Mouse (Mus musculus): Measurements from ENCODE around the gene Bex3. TPM values are rescaled to one million over a fixed set of nuclear protein-coding genes. Genes with fewer than 3 reads are reported as not detected.

Bex3 gene
- polyA plus RNA-seq, 1 experiment from 2014 or later = 402 TPM

Other genes with a start within 250 kb of the Bex3 start
- 26.7 and 32.3 TPM in 2 replicates for gene Arxes1, start 236.9 kb upstream of the Bex3 start, polyA plus RNA-seq (2015; fragmentation: Nextera tagmentation; extraction: Ambion mirVana)
- gene Bex2, start 202.0 kb upstream of the Bex3 start, polyA plus RNA-seq (2015; fragmentation: Nextera tagmentation; extraction: Ambion mirVana) = 121 and 127 TPM in 2 replicates
- gene Nxf3, start 185.0 kb upstream of the Bex3 start, polyA plus RNA-seq (2015; fragmentation: Nextera tagmentation; extraction: Ambion mirVana) = 0.39 TPM in 1 of 2 replicates, not detected in the other
- 230 and 263 TPM in 2 replicates for gene Bex4, start 131.3 kb upstream of the Bex3 start, polyA plus RNA-seq (2015; fragmentation: Nextera tagmentation; extraction: Ambion mirVana)
- gene Tceal8, start 97.9 kb upstream of the Bex3 start, polyA plus RNA-seq (2015; fragmentation: Nextera tagmentation; extraction: Ambion mirVana) = 219 and 251 TPM in 2 replicates
- 4.1 and 4.2 TPM in 2 replicates for gene Tceal5, start 66.4 kb upstream of the Bex3 start, polyA plus RNA-seq (2015; fragmentation: Nextera tagmentation; extraction: Ambion mirVana)
- 1.1 and 1.9 TPM in 2 replicates for gene Tceal7, start 55.5 kb upstream of the Bex3 start, polyA plus RNA-seq (2015; fragmentation: Nextera tagmentation; extraction: Ambion mirVana)
- gene Bex1, start 54.7 kb upstream of the Bex3 start, polyA plus RNA-seq (2015; fragmentation: Nextera tagmentation; extraction: Ambion mirVana) = 186 and 196 TPM in 2 replicates
- 573 and 647 TPM in 2 replicates for gene Tceal9, start 25.2 kb upstream of the Bex3 start, polyA plus RNA-seq (2015; fragmentation: Nextera tagmentation; extraction: Ambion mirVana)
- gene Kir3dl1, start 247.7 kb downstream of the Bex3 start, polyA plus RNA-seq (2015; fragmentation: Nextera tagmentation; extraction: Ambion mirVana) = not detected in 2 replicates

Measured in intestine, embryonic 15.5 days (tissue).